Mouse (Mus musculus): ENCODE data around the gene Cdhr4.

DNA sequence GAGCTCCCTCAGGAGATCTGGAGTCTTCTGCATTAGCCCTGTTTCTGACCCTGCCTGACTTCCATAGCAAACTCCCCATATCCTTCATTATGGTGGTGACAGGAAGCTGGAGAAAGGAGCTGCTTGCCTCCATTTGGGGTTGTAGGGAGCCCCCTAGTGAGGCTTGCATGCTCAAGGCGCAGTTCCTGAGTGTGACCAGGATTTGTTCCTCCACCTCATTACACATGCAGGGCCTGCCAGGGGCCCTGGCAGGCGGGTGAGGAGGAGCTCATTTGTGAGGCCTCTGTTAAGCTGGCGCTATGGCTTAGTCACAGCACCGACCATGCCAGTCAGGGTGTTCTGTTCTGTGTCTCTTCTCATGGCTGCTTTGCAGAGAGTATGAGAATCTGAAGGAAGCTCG is 30.4 kb upstream of the Cdhr4 start:
- TF ChIP-seq CTCF (IDR thresholded peaks at IDR 0.05; ENCODE audit: borderline replicate concordance, control insufficient read depth, extremely low read depth, insufficient read depth, low read length, poor library complexity), result no peak
- no peak for TF ChIP-seq POLR2A (IDR thresholded peaks at IDR 0.05; ENCODE audit: control insufficient read depth, extremely low read depth, insufficient read depth, low read length, poor library complexity)

Data from thymus, adult 2 months (tissue).